Mouse (Mus musculus): ENCODE measurements around the gene Tnr. TPM values are rescaled to one million over a fixed set of nuclear protein-coding genes. Genes with fewer than 3 reads are reported as not detected.
"Not testable (repeated sequence)": the region's sequence is repeated elsewhere in the genome, so short reads cannot be mapped to it uniquely, and the experiment has no call there.

Gene Tnr
- polyA plus RNA-seq, 1 experiment from 2014 or later: not detected

DNA sequence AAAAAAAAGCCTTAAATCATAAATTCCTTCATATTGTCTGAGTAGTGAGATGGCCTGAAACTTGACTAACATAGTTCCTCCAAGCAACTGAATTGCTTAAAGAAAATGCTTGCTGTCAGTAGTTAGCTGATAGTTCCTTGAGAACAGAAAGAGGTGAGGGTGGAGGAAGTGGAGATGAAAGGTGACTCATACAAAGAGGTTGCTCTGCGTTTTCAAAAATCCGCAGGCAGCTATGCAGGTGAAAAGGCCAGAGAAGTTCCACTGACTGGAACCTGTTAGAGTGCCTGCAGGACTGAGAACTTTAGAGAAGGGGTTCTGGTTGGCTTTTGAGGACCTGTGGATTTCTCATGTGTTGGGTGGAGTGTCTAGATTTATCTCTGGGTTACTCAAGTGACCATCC lies 414.9 kb downstream of the Tnr start:
- no peaks in the 10 kb centered on the region for H3K27me3 ChIP-seq (ENCODE audit: low read depth, poor library complexity, severe bottlenecking)

DNA sequence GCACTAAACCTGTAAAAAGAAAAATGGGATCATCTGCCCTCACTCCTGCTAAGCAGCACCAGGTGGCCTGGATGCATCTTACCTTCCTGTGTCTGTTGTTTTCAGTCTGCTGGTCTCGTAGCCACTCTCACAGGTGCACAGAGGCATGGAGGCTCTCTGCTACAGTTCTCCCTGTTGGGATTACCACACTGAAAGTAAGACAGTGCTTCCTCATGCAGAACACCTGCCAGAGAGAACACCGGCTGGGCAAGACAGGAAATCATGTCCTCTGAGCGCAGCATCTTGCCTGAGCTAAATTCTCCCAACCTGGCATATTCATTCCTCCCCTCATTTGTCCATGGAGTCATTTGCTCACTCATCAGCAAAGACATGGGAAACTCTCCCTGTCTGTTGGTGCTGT lies 415.8 kb downstream of the Tnr start:
- H3K4me3 ChIP-seq: no peak overlapping the region
- no peak overlapping the region for H3K27ac ChIP-seq
- WGBS: 85% methylated on average over 3 of the region's 3 CpGs
- no peaks in the 10 kb centered on the region for H3K9me3 ChIP-seq (replicated peaks)
- DNase-seq (ENCODE audit: low spot score): no peak
- H3K36me3 ChIP-seq: no peaks in the 10 kb centered on the region
- H3K4me1 ChIP-seq: no peaks in the 10 kb centered on the region
- H3K27me3 ChIP-seq (ENCODE audit: low read depth, poor library complexity, severe bottlenecking): no peaks in the 10 kb centered on the region

More for the DNA sequence above, 414.9 kb downstream of the Tnr start:
- Histone ChIP-seq H3K4me1 (no peaks in the 10 kb centered on the region), H3K27ac (no peak overlapping the region), H3K36me3 (no peaks in the 10 kb centered on the region), H3K9me3 (replicated peaks) (no peaks in the 10 kb centered on the region), H3K4me3 (no peak overlapping the region)
- DNase-seq (ENCODE audit: low spot score): no peak
- 94% methylated on average over 2 of the region's 2 CpGs for WGBS

DNA sequence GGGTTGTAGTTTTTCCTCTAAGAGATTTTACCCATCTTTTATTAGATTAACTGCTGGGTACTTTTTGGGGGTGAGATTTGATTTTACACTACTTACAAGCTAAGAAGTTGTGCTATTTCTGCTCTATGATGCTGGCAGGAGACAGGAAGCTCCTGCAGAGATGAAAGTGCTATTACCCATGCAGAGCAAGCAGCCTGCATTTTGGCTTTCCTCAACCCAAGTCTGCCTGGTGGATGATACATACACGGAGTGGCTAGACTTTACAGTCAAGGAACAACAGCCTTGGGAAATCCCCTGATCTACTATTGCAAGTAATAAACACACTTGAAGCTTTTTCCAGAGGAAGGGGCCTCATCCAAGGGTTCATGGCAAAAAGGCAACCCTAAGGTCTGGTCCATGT lies 430.0 kb downstream of the Tnr start:
- H3K27ac ChIP-seq: no peak overlapping the region
- no peak overlapping the region for H3K4me3 ChIP-seq
- no peaks in the 10 kb centered on the region for H3K9me3 ChIP-seq (replicated peaks)
- no peaks in the 10 kb centered on the region for H3K36me3 ChIP-seq
- no peaks in the 10 kb centered on the region for H3K4me1 ChIP-seq
- DNase-seq (ENCODE audit: low spot score): no peak
- H3K27me3 ChIP-seq (ENCODE audit: low read depth, poor library complexity, severe bottlenecking): no peaks in the 10 kb centered on the region
- 28% methylated on average over 1 of the region's 1 CpGs for WGBS

DNA sequence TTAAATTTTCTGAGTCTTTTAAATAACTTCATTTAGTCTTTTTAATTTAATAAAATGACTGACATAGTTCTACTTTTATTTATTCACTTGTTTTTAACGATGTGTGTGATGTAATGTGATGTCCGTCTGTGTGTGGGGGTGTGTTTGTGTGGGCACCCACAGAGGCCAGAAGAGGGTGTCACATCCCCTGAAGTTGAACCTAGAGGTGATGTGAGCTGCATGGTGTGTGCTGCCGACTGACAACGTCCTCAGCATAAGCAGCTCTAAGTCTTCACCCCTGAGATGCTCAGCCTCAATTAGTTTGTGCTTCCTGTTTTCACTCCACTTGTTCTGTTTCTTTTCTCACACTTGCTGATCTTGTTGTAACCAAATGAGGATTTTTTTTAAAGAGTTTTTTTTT lies 439.8 kb downstream of the Tnr start:
- Histone ChIP-seq H3K36me3 (no peaks in the 10 kb centered on the region), H3K4me1 (no peaks in the 10 kb centered on the region), H3K27me3 (ENCODE audit: low read depth, poor library complexity, severe bottlenecking) (no peaks in the 10 kb centered on the region), H3K27ac (no peak overlapping the region), H3K9me3 (replicated peaks) (no peaks in the 10 kb centered on the region), H3K4me3 (no peak overlapping the region)
- 79% methylated on average over 4 of the region's 4 CpGs for WGBS
- no peak for DNase-seq (ENCODE audit: low spot score)

DNA sequence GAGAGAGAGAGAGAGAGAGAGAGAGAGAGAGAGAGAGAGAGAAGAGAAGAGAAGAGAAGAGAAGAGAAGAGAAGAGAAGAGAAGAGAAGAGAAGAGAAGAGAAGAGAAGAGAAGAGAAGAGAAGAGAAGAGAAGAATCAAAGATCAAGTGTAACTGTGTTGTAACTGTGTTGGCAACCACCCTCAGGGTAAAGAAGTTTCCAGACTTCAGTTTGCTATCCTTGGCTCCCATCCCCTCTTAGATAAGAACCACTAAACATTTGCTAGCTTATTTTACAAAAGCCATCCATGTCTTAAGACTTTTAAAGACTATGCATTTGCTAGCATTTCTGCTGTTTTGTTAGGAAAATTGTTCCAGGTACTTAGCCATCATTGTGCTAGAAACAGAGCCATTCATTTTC lies 442.7 kb downstream of the Tnr start:
- not testable (repeated sequence) for H3K27me3 ChIP-seq (ENCODE audit: low read depth, poor library complexity, severe bottlenecking); DNase-seq (ENCODE audit: low spot score); H3K27ac ChIP-seq; H3K4me3 ChIP-seq; H3K36me3 ChIP-seq; H3K4me1 ChIP-seq; H3K9me3 ChIP-seq (replicated peaks)

DNA sequence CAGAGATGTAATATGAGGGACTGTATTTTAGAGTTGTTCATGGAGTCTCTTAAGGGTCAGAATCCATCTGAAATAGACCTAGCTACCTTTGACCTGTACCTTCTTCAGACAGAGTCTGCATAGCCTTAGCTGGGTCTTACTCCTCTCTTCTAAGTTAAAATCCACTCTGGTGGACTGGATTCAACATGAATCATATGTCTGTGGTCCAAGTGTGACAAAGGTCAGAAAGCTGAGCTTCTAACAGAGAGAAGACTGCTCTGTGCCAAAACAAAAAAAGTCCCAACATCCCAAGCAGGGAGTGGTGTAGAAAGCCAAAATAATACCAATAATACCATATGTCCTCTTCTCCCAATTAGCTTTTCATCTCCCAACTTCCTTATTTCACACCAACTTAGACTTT lies 444.8 kb downstream of the Tnr start:
- no peaks in the 10 kb centered on the region for H3K36me3 ChIP-seq
- no peak overlapping the region for H3K4me3 ChIP-seq
- no peak overlapping the region for H3K27ac ChIP-seq
- no peaks in the 10 kb centered on the region for H3K27me3 ChIP-seq (ENCODE audit: low read depth, poor library complexity, severe bottlenecking)
- H3K9me3 ChIP-seq (replicated peaks): no peaks in the 10 kb centered on the region
- no peaks in the 10 kb centered on the region for H3K4me1 ChIP-seq
- DNase-seq (ENCODE audit: low spot score): no peak

DNA sequence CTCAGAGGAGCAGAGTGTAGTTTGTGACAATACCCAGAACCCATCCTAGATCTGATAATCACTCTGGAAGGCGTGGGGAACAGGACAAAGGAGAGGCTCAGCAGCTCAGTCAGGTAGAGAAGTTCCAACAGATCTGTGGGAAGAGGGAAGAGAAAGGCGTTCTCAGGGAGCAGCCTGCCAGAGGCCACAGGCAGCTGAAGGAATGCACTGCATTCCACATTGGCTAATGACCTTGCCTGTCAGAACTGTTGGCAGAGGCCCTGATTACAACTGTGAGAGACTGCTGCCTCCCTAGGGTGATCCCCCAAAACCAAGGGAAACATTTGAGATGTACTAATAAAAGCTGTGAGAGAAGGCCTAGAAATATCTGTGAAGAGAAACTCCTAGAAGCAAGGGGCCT lies 454.2 kb downstream of the Tnr start:
- Histone ChIP-seq H3K27ac (no peak overlapping the region), H3K36me3 (no peaks in the 10 kb centered on the region), H3K4me3 (no peak overlapping the region), H3K4me1 (no peaks in the 10 kb centered on the region), H3K27me3 (ENCODE audit: low read depth, poor library complexity, severe bottlenecking) (no peaks in the 10 kb centered on the region), H3K9me3 (replicated peaks) (no peaks in the 10 kb centered on the region)
- WGBS: 63% methylated on average over 2 of the region's 2 CpGs
- no peak for DNase-seq (ENCODE audit: low spot score)

DNA sequence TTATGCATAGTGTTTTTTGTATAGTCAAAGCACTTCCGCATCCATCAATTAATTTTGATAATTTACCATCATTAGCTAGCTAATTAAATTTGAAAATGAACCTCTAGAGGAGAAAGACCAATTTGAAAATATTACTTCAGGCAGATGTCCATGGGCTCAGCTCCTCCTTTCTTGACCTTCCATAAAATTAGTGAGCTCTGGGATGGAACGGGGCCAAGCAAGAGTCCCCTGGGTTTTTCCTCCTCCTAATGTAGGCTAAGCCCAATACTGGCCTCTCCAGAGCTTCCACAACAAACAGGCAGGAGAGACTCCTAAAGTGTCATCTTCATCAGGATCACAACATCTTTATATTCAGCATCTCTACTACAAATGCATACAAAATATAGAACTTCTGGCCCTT lies 455.5 kb downstream of the Tnr start:
- Histone ChIP-seq H3K4me1 (no peaks in the 10 kb centered on the region), H3K9me3 (replicated peaks) (no peaks in the 10 kb centered on the region), H3K27ac (no peak overlapping the region), H3K36me3 (no peaks in the 10 kb centered on the region), H3K4me3 (no peak overlapping the region), H3K27me3 (ENCODE audit: low read depth, poor library complexity, severe bottlenecking) (no peaks in the 10 kb centered on the region)
- WGBS: 84% methylated on average over 2 of the region's 2 CpGs
- no peak for DNase-seq (ENCODE audit: low spot score)

DNA sequence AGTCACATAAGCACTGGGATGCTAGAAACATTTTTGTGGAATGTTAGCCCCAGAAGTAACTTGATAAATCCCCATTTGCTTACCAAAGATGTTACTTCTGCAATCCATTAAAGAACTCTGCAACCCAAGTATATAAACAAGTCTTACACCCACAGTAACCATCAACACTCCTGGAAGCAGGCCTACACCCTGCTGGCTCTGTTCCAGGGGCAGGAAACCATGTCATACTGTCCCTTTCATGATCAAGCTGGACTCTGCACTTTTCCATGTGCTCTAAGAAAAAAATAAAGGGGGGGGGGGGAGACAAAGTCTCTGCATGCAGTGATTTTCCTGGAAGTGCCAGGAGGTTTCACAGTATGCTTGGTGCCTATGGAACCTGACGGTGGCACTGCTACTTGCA lies 456.8 kb downstream of the Tnr start:
- 90% methylated on average over 1 of the region's 1 CpGs for WGBS
- H3K27me3 ChIP-seq (ENCODE audit: low read depth, poor library complexity, severe bottlenecking): no peaks in the 10 kb centered on the region
- no peaks in the 10 kb centered on the region for H3K36me3 ChIP-seq
- H3K4me3 ChIP-seq: no peak overlapping the region
- no peak for DNase-seq (ENCODE audit: low spot score)
- no peaks in the 10 kb centered on the region for H3K9me3 ChIP-seq (replicated peaks)
- no peaks in the 10 kb centered on the region for H3K4me1 ChIP-seq
- H3K27ac ChIP-seq: no peak overlapping the region
